Mouse (Mus musculus) hematopoietic stem cell, adult 5-6 weeks (primary cell): ENCODE results near the gene Pcnx. TPM values are rescaled to one million over a fixed set of nuclear protein-coding genes. Genes with fewer than 3 reads are reported as not detected.

ENCODE experiments used
- ATAC-seq, 2 experiments: fragments of 125-278 bp in 1 of 2; replicated peaks in 1 of 2; 2 replicates each; pipeline ENCODE4 v1.8.0; 2016 to 2017; ENCODE audit warnings: inconsistent platforms in 2 of 2, mild to moderate bottlenecking in 2 of 2, moderate number of reproducible peaks in 2 of 2, low read depth in 1 of 2, moderate TSS enrichment in 1 of 2; ENCODE audit not compliant: low FRiP score in 2 of 2, poor library complexity in 2 of 2, severe bottlenecking in 2 of 2, insufficient read depth in 1 of 2, low TSS enrichment in 1 of 2
- total RNA-seq: library from RNA; stranded (forward); fragments of 172-1452, 232-1000 nt; gene quantifications from 2 replicates; pipeline ENCODE4 v1.2.3, GENCODE M21; 2017

The Pcnx gene
- total RNA-seq, 1 experiment from 2014 or later, result 12.1 TPM

GRCm38 (mm10) chr12:81921785-81922184, 62.0 kb downstream of the Pcnx start:
- ATAC-seq, result no peak

- ATAC-seq, result no peak
These were observed 63.0 kb downstream of the Pcnx start for GRCm38 (mm10) chr12:81922838-81923237.

- ATAC-seq, result no peak
These were observed 67.3 kb downstream of the Pcnx start for GRCm38 (mm10) chr12:81927163-81927562.

- peak; percentile 67 to 74 for ATAC-seq
These were observed 68.0 kb downstream of the Pcnx start for GRCm38 (mm10) chr12:81927643-81928381.

GRCm38 (mm10) chr12:81928382-81928770, 68.6 kb downstream of the Pcnx start:
- ATAC-seq, result no peak

- ATAC-seq, result no peak
These were observed 72.2 kb downstream of the Pcnx start for GRCm38 (mm10) chr12:81932015-81932414.

GRCm38 (mm10) chr12:81933430-81933829, 73.6 kb downstream of the Pcnx start:
- peak in 1 of 2 experiments; percentile 69; a peak in 2 of 4 replicates for ATAC-seq

- peak in 1 of 2 experiments; percentile 77; a peak in 1 of 4 replicates for ATAC-seq
These were observed 74.7 kb downstream of the Pcnx start for GRCm38 (mm10) chr12:81934510-81934909.

- no peak for ATAC-seq
These were observed 76.2 kb downstream of the Pcnx start for GRCm38 (mm10) chr12:81936066-81936465.

GRCm38 (mm10) chr12:81941191-81941590, 81.4 kb downstream of the Pcnx start:
- no peak for ATAC-seq

GRCm38 (mm10) chr12:81943331-81944062, 83.7 kb downstream of the Pcnx start:
- ATAC-seq, result no peak

GRCm38 (mm10) chr12:81949026-81949425, 89.2 kb downstream of the Pcnx start:
- ATAC-seq, result no peak

GRCm38 (mm10) chr12:81950016-81950415, 90.2 kb downstream of the Pcnx start:
- no peak for ATAC-seq

GRCm38 (mm10) chr12:81958351-81958750, 98.5 kb downstream of the Pcnx start:
- ATAC-seq, result no peak

- ATAC-seq, result no peak
These were observed 105.6 kb downstream of the Pcnx start for GRCm38 (mm10) chr12:81965416-81965815.

GRCm38 (mm10) chr12:81971042-81971883, 111.4 kb downstream of the Pcnx start:
- peak; percentile 44 to 55 for ATAC-seq

GRCm38 (mm10) chr12:81971884-81972362, 112.1 kb downstream of the Pcnx start:
- peak in 1 of 2 experiments; percentile 18; a peak in 2 of 4 replicates for ATAC-seq

- ATAC-seq, result no peak
These were observed 115.0 kb downstream of the Pcnx start for GRCm38 (mm10) chr12:81974806-81975205.
